Mouse (Mus musculus) cerebellum, adult 9-10 months (tissue): ENCODE data around the gene Icam4.
"Not testable (repeated sequence)": the region's sequence is repeated elsewhere in the genome, so short reads cannot be mapped to it uniquely, and the experiment has no call there.

ENCODE experiments used
- DNase-seq: peaks from one replicate; pipeline ENCODE4 v3.0.0; 2022

Gene Icam4

DNA sequence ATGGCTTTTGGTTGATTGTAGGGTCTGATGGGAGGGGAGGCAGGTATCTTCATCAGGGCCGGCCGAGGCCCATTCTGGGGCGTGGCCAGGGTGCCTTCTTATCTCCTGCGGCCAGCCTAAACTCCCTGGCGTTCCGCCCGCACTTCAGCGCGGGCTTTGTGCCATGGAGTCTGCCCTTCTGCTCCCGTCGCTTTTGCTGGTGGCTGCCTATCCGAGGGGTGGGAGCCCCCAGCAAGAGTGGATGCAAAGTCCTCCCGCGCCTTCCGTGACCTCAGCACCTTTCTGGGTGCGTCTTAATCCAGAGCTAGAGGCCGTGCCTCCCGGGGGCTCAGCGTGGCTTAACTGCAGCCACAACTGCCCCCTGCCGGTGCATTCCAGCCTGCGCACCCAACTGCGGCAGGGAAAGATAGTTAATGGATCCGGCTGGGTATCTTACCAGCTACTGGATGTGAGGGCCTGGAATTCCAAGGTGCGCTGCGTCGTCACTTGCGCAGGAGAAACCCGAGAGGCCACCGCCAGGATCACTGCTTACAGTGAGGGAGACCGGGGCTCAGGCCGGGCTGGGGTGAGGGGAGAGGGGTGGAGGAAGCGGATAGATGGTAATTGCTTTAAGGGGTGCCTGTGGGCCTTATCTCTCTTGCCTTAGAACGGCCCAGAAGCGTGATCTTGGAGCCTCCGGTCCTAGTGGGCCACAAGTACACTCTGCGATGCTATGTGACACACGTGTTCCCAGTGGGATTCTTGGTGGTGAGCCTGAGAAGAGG, at the start of gene Icam4:
TSS of gene Icam4 (plus strand) at position 83 of the 764 bp plus-strand sequence.
- peak; percentile 56 for DNase-seq

DNA sequence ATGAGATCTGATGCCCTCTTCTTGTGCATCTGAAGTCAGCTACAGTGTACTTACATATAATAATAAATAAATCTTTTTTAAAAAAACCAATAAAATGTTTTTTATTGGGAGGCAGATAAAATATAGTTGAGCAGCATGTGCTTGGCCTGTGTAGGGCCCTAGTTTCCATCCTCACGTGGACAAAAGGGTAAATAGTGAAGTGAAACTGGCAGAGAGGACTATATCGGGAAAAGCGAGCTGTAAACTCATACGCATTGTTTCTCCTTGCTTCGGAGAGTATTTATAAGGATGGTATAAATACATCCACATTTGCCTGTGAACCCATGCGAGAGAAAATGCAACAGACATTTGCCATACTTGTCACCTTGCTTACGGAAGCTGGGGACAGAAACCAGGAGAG, 49.4 kb upstream of the Icam4 start:
- DNase-seq = no peak

DNA sequence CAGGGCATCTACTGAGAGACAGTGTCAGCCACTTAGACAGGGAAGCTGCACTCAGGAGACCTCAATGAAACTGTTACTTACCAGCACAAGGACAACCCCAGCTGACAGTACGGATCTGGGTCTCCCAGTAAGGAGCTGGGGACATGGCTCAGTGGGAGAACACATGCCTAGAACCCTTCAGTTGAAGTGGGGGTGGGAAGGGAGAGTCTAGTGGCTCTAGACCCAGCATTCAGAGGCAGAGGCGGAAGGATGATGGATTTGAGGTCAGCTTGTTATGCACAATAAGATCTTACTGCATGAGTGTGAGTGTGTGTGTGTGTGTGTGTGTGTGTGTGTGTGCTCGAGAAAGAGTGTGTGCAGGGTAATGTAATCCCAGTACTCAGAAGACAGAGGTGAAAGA, 47.0 kb upstream of the Icam4 start:
- DNase-seq = no peak

DNA sequence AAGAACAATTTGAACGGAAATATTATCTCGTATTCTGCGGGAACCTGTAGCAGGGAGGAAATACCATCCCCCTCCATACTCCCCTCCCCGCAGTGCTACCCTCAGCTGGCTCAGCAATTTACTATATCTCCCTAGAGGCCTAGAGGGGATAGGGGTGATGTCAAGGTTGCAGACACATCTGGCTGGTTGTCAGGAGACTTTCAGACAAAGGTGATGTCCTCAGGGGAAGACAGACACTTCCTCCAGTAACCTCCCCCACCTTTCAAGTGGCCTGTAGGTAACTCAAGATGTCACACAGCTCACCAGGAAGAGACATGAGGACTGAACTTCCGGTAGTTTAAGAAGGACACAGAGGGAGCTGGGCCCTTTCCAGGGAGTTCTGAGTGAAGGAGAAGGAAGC, 46.0 kb upstream of the Icam4 start:
- DNase-seq = no peak

- DNase-seq = no peak
These were observed 42.1 kb upstream of the Icam4 start for GRCm38 (mm10) chr9:20986952-20987686.

GRCm38 (mm10) chr9:20987953-20988352, 41.2 kb upstream of the Icam4 start:
- no peak for DNase-seq

DNA sequence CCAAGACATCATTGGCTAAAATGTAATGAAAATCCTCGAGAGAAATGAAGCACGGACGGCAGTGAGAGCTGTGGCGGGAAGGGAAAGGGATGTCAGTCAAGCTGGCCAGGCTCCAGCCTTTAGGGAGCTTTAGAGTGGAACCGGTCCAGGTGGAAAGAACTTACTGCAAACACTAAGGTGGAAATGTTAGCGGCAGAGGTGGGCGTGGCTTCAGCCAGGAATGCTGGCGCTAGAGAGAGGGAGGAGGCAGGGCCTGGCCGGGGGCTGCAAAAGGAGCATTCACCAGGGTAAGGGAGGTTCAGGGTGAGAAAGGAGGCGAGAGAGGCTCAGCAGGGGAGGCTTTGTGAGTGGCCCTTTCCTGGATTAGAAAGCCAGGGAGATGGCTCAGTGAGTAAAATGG, 38.3 kb upstream of the Icam4 start:
- DNase-seq = no peak

GRCm38 (mm10) chr9:20991587-20991986, 37.6 kb upstream of the Icam4 start:
- no peak for DNase-seq

GRCm38 (mm10) chr9:20993165-20993898, 35.8 kb upstream of the Icam4 start:
- DNase-seq = no peak

DNA sequence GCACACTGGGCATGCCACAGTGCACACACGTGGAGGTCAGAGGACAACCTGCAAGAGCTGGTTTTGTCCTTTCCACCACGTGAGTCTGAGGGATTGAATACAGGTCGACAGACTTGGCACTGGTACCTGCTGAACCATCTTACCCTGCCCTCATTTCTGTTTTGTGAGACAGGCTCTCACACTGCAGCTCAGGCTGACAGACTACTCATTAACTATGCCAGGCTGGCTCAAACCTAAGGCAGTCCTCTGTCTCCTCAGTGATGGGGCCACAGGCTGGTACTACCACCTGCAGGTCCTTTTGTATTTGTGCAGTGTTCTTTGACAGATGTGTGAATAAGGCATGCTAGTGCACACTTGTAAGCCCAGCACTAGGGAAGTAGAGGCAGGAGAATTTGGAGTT, 34.1 kb upstream of the Icam4 start:
- DNase-seq = no peak

- no peak for DNase-seq
These were observed 32.1 kb upstream of the Icam4 start for GRCm38 (mm10) chr9:20997065-20997464.

DNA sequence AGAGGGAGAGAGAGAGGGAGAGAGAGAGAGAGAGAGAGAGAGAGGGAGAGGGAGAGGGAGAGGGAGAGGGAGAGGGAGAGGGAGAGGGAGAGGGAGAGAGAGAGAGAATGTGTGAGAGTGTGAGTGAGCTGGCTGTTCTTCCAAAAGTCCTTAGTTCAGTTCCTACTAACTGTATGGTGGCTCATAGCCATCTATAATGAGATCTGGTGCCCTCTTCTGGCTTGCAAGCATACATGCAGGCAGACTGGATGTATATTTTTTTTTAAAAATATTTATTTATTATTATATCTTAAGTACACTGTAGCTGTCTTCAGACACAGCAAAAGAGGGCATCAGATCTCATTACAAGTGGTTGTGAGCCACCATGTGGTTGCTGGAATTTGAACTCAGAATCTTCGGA, 30.8 kb upstream of the Icam4 start:
- DNase-seq = not testable (repeated sequence)

DNA sequence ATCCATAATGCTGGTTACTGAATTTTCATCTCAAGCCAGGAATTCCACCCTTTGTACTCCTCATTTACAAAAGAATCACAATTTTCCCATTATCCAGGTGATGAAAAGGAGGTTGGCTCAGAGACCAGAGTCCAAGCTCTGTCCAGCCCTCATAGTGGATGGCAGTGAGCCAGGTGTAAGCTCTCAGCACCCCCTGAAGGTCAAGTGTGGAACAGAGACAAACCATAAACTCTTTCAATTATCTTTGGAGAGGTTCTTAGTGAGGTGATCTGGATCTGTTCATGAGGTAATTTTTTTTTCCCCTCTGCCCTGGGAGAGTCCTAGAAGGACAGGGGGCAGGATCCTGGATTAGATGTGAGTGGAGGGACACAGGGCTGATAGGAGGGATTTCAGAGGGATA, 28.4 kb upstream of the Icam4 start:
- DNase-seq = peak; percentile 30

DNA sequence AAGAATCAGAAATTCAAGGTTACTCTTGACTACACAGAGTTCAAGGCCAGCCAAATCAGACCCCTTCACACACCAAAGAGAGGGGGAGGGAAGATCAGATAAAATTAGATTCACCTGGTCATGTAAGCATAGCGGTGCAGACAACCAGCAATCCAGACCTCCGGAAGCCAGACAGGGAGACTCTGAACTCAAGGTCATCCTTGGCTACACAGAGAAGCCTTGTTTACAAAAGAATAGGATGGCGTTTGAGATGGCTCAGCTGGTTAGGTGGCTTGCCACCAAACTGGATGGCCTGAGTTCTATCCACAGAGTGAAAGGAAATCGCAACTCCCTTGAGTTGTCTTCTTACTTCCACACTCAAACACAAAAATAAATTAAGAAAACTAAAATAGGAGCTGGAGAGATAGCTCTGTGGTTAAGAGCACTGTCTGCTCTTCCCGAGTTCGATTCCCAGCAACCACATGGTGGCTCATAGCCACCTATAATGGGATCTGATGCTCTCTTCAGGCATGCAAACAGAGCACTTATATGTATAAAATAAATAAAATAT, 27.4 kb upstream of the Icam4 start:
- no peak for DNase-seq

GRCm38 (mm10) chr9:21002270-21002626, 26.9 kb upstream of the Icam4 start:
- no peak for DNase-seq

- DNase-seq = peak; percentile 85
These were observed 26.3 kb upstream of the Icam4 start, which contains the start of gene Mrpl4 for GRCm38 (mm10) chr9:21002627-21003551. TSS of gene Mrpl4 (plus strand) at chr9:21002738.

- DNase-seq = no peak
These were observed 21.7 kb upstream of the Icam4 start for GRCm38 (mm10) chr9:21007313-21007952.

- no peak for DNase-seq
These were observed 21.2 kb upstream of the Icam4 start for GRCm38 (mm10) chr9:21008007-21008406.

DNA sequence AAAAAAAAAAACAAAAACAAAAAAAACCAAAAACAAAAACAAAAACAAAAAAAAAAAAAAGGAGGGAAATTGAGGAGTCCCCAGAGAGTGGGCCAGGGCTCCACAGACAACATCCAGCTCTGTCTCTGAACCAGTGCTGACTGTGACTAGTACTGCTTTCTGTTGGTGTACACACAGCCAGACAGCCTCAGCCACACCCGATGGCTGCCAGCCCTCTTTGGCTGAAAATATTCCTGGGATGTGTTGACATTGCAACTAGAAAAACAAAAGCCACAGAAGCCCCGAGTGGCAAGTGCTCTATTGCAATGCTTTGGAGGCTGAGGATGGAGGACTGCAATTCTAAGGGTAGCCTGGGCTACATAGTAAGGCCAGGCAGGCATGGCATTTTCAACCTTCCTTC, 18.8 kb upstream of the Icam4 start:
- DNase-seq = no peak

DNA sequence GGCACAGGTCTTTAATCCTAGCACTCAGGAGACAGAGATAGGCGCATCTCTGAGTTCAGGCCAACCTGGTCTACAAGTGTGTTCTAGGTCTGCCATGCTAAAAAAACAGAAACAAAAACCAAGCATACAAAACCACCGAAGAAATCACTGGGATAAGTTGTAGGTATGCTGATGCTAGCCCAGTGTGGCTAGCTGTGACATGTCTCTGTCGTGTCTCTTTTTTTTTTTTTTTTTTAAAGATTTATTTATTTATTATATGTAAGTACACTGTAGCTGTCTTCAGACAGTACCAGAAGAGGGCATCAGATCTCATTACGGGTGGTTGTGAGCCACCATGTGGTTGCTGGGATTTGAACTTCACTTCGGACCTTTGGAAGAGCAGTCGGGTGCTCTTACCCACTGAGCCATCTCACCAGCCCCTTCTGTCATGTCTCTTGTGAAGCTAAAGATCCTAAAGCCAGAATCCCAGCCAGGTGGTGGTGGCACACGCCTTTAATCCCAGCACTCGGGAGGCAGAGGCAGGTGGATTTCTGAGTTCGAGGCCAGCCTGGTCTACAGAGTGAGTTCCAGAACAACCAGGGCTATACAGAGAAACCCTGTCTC, 18.1 kb upstream of the Icam4 start:
- not testable (repeated sequence) for DNase-seq

DNA sequence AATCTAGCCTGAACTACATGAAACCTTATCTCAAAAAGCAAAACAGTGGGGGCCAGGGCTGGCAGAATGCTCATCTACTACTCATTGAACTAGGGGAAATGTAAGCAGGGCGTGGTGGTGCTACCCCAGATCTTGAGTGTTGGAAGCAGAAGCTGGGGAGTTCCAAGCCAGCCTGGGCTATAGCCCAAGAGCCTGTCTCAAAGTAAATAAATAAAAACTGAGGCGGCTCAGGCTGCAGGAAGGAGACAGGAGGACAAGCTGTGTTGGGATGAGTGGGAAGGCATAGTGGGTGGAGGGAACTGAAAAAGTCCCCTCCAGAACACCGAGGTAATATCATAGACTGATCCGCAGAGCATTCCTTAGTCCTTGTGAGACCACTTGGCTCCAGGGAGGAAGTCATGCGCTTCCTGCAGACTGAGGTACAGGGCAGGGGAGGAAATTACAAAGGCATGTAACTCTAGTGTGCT, 17.3 kb upstream of the Icam4 start:
- DNase-seq = no peak
